Mouse (Mus musculus) WW6 (cell line): Measurements from ENCODE around the gene Cd209c.

Experiments
- DNase-seq: peaks from one replicate; pipeline ENCODE4 v3.0.0-alpha.2; 2013; ENCODE audit warnings: low read depth, low spot score

Gene Cd209c

DNA sequence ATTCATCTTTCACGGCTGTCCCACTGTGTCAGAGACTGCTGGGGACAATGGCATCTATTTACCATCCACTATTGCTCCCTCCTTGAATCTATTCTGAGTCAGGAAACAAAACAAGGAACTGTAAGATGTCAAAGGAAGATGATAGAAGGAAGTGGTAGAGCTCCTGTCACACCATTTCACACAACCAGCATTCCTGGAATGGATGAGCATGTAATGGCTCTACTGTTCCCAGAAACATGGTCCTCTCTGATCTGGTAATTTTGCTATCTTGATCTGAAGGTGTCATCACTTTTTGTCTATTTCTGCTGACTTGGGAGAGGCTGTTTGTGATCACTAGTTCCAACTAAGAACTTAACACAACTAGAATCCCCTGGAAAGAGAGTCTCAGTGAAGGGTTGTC, at the start of gene Cd209c:
Cd209c (minus strand) TSS at position 101 of the 400 bp plus-strand sequence.
- no peak for DNase-seq

DNA sequence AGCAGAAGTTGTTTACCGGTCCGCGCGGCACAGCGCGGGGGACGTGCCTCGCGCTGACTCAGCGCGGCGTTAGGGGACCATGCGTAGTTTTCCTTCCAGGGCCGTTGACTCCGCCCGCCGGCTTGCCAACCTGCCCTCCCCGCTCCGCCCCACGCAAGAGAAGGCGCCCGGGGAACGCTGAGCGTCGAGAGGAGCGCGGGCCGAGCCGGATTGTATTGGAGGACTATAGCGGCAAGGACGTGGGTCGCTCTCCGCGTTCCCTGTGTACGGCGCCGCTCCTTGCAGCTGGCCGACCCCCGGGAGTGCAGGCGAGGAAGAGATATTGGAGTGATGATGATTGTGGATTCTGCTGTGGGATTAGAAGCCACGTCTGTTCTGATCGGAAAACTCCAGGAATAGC, 39.7 kb upstream of the Cd209c start:
- peak; percentile 34 for DNase-seq

DNA sequence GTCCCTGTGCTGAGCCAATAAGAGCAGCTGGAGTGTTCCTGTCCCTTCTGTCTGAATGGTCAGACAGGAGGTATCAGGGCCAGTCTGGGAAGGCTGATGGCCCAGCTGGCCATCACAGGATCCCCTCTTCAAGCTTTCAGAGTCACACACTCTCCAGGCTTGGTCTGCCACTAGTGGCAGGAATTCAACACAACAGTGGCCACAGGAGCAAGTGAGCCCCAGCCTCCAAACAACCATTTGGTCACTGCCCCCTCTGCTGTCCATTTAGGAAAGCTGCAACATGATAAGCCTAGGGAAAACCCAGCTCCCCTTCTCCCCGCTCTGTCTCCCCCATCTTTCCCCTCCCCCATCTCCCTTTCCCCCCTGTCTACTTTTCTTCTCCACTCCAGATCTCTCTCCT, 1.5 kb upstream of the Cd209c start:
- DNase-seq, result peak; percentile 14

DNA sequence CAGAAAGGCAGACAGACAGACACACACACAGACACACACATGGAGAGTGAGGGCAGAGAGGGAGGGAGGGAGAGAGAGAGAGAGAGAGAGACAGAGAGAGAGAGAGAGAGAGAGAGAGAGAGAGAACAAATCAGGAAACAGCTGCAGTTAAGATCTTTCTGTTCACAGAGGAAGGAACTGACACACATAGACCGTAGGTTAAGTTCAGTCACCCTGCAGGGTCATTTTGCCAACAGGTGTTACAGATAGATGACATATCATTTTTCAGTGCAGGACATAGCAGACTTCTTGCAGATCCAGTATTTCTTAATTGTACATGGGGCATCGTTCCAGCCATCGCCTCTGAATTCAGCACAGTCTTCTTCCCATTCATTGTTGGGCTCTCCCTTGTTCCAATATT, 14.5 kb downstream of the Cd209c start:
- no peak for DNase-seq

DNA sequence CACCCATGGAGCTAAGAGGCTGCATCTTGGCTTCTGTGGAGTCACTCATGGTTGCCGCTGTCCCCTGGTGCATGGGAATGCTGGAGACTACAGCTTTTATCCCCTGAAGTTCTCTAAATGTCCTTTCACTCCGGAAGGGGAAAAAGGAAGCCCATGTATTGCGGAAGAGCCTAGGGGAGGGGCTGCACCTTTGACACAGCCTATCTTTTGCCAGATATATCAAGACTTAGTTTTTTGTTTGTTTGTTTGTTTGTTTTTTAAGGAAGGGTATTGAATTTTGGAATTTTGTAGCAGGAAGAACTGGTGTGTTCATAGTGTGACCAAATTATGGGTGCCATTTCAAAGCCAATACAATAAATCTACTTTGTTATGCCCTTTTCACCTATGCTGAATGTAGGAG, 27.8 kb downstream of the Cd209c start, which contains the start of gene Cd209b:
Cd209b (minus strand) TSS at position 101 of the 400 bp plus-strand sequence.
- DNase-seq, result no peak
